Mouse (Mus musculus): ENCODE data around the gene Dnhd1.

Gene Dnhd1

GRCm38 (mm10) chr7:105650639-105651435 is at the start of gene Dnhd1:
Gene Dnhd1 (plus strand): TSS chr7:105650827.
- peak; percentile 54 for DNase-seq (ENCODE audit: low spot score)

- DNase-seq (ENCODE audit: low spot score): peak; percentile 55
These were observed 47.6 kb upstream of the Dnhd1 start for GRCm38 (mm10) chr7:105602860-105603623.

- DNase-seq (ENCODE audit: low spot score): no peak
These were observed 42.2 kb upstream of the Dnhd1 start for GRCm38 (mm10) chr7:105608467-105608866.

GRCm38 (mm10) chr7:105611767-105612166 is 38.9 kb upstream of the Dnhd1 start:
- no peak for DNase-seq (ENCODE audit: low spot score)

GRCm38 (mm10) chr7:105614400-105614799 is 36.2 kb upstream of the Dnhd1 start:
- no peak for DNase-seq (ENCODE audit: low spot score)

GRCm38 (mm10) chr7:105615720-105616119 is 34.9 kb upstream of the Dnhd1 start:
- DNase-seq (ENCODE audit: low spot score): no peak

GRCm38 (mm10) chr7:105616561-105616960 is 34.1 kb upstream of the Dnhd1 start:
- no peak for DNase-seq (ENCODE audit: low spot score)

GRCm38 (mm10) chr7:105617810-105618209 is 32.8 kb upstream of the Dnhd1 start:
- no peak for DNase-seq (ENCODE audit: low spot score)

GRCm38 (mm10) chr7:105619701-105620100 is 30.9 kb upstream of the Dnhd1 start:
- no peak for DNase-seq (ENCODE audit: low spot score)

GRCm38 (mm10) chr7:105621053-105621452 is 29.6 kb upstream of the Dnhd1 start:
- DNase-seq (ENCODE audit: low spot score): no peak

GRCm38 (mm10) chr7:105621646-105622292 is 28.9 kb upstream of the Dnhd1 start:
- no peak for DNase-seq (ENCODE audit: low spot score)

GRCm38 (mm10) chr7:105625397-105625796 is 25.2 kb upstream of the Dnhd1 start:
- DNase-seq (ENCODE audit: low spot score): no peak

GRCm38 (mm10) chr7:105628633-105629032 is 22.0 kb upstream of the Dnhd1 start:
- DNase-seq (ENCODE audit: low spot score): no peak

- DNase-seq (ENCODE audit: low spot score): no peak
These were observed 18.1 kb upstream of the Dnhd1 start for GRCm38 (mm10) chr7:105632551-105632972.

GRCm38 (mm10) chr7:105633127-105633800 is 17.4 kb upstream of the Dnhd1 start, which contains the start of gene Trim3:
Gene Trim3 (minus strand): TSS chr7:105633571.
- DNase-seq (ENCODE audit: low spot score): peak; percentile 89

- DNase-seq (ENCODE audit: low spot score): no peak
These were observed 16.9 kb upstream of the Dnhd1 start for GRCm38 (mm10) chr7:105633801-105634135.

GRCm38 (mm10) chr7:105634272-105634920 is 16.2 kb upstream of the Dnhd1 start:
- DNase-seq (ENCODE audit: low spot score): no peak

- no peak for DNase-seq (ENCODE audit: low spot score)
These were observed 14.9 kb upstream of the Dnhd1 start for GRCm38 (mm10) chr7:105635726-105636125.

- no peak for DNase-seq (ENCODE audit: low spot score)
These were observed 11.9 kb upstream of the Dnhd1 start for GRCm38 (mm10) chr7:105638776-105639175.

- DNase-seq (ENCODE audit: low spot score): no peak
These were observed 11.3 kb upstream of the Dnhd1 start for GRCm38 (mm10) chr7:105639304-105639703.

GRCm38 (mm10) chr7:105639756-105640155 is 10.9 kb upstream of the Dnhd1 start, which contains the start of gene Timm10b:
Gene Timm10b (plus strand): TSS chr7:105640056.
- no peak for DNase-seq (ENCODE audit: low spot score)
